In genomic region chr7:25670096-25670495, GRCm38 (mm10) we compare ENCODE assay signal across 29 mouse cellular contexts. TPM values are rescaled to one million over a fixed set of nuclear protein-coding genes. Genes with fewer than 3 reads are reported as not detected.
"Had no signal": no experiment of that assay in that cellular context is flagged by ENCODE, and none has a peak within 500 bp of the region (broad histone marks: within the 10 kb centered on the region; RNA-seq: fewer than 3 reads in every experiment).

No protein-coding gene starts in this region.

- H3K4me2 ChIP-seq: heart, embryonic 11.5 days; heart, embryonic 13.5 days; heart, embryonic 15.5 days; hindbrain, embryonic 12.5 days; hindbrain, embryonic 15.5 days; kidney, embryonic 15.5 days; limb, embryonic 13.5 days; limb, embryonic 15.5 days; liver, embryonic 11.5 days; liver, embryonic 13.5 days had no signal

- ATAC-seq: hindbrain, postnatal 0 days; intestine, embryonic 16.5 days had no signal

- H3K4me3 ChIP-seq: heart, adult 2 months; heart, embryonic 13.5 days; heart, embryonic 15.5 days; hindbrain, embryonic 12.5 days; hindbrain, embryonic 15.5 days; kidney, embryonic 15.5 days; limb, embryonic 13.5 days; limb, embryonic 15.5 days; liver, embryonic 13.5 days had no signal

- H3K27ac ChIP-seq: heart, adult 2 months; heart, embryonic 13.5 days; heart, embryonic 15.5 days; hindbrain, embryonic 12.5 days; hindbrain, embryonic 15.5 days; hindbrain, postnatal 0 days; kidney, embryonic 15.5 days; kidney, postnatal 0 days; limb, embryonic 13.5 days; limb, embryonic 15.5 days; liver, embryonic 13.5 days had no signal

- H3K9me3 ChIP-seq: heart, embryonic 15.5 days; hindbrain, embryonic 12.5 days; hindbrain, embryonic 15.5 days; kidney, embryonic 15.5 days; limb, embryonic 15.5 days; liver, embryonic 13.5 days had no signal

- DNase-seq: gastrocnemius, postnatal 14 days; gastrocnemius, postnatal 36 days; heart, adult 2 months; heart, postnatal 14 days; heart, postnatal 36 days; kidney, adult 11 months; kidney, adult 2 months; kidney, adult 9 months; kidney, postnatal 14 days; kidney, postnatal 36 days; layer of hippocampus, adult 9-11 months; layer of hippocampus, postnatal 36 days; left cerebral cortex, postnatal 4 days; liver, embryonic 13.5 days had no signal

- H3K9ac ChIP-seq: heart, embryonic 13.5 days; heart, embryonic 15.5 days; hindbrain, embryonic 12.5 days; hindbrain, embryonic 15.5 days; kidney, embryonic 15.5 days; limb, embryonic 13.5 days; limb, embryonic 15.5 days; liver, embryonic 13.5 days had no signal

RNA-seq across cellular contexts. Expression of gene Tmem91, which starts 4.9 kb away (rescaled TPM):
- total RNA-seq: gastrocnemius, adult 18-20 months; gastrocnemius, adult 8-10 months; gastrocnemius, postnatal 36 days; heart, adult 2 months; heart, postnatal 36 days; hematopoietic stem cell, adult 5-6 weeks had no signal
- polyA plus RNA-seq: heart, adult 2 months had no signal
